8 mouse cellular contexts compared by ENCODE assay signal in genomic region chr15:102239260-102239590, GRCm38 (mm10). TPM values are rescaled to one million over a fixed set of nuclear protein-coding genes. Genes with fewer than 3 reads are reported as not detected.
DNase-seq lines count a peak whose midpoint lies in the region; ATAC-seq and TF ChIP-seq lines count a peak whose summit lies in the region.

No protein-coding gene starts in this region.

- ATAC-seq in monocyte, adult 5-6 weeks (replicated peaks; ENCODE audit: insufficient number of reproducible peaks, low FRiP score, low TSS enrichment, poor library complexity, severe bottlenecking): 0 out of 2 replicates have a peak, but pooled peaks have one; percentile 56

- no peak for TF ChIP-seq POLR2A in kidney, adult 2 months (IDR thresholded peaks at IDR 0.05; ENCODE audit: low read depth, low read length)
- no peak for TF ChIP-seq POLR2A in liver, adult 2 months (IDR thresholded peaks at IDR 0.05; ENCODE audit: extremely low read depth, insufficient read depth, low read length)

- no peaks in the 10 kb centered on the region for H3K79me2 ChIP-seq in liver, adult 2 months (ENCODE audit: control insufficient read depth, insufficient read depth, low read length)

- peaks cover 7% of the 10 kb centered on the region; the same call in 1 of the 2 replicates for H3K4me1 ChIP-seq in kidney, adult 2 months (ENCODE audit: control insufficient read depth, insufficient read depth, low read length)
- H3K4me1 ChIP-seq in liver, adult 2 months (ENCODE audit: control insufficient read depth, insufficient read depth, low read length): peaks cover 4% of the 10 kb centered on the region; the same call in 1 of the 2 replicates

- WGBS in kidney, adult 2 months: 17% methylated on average over 9 of the region's 9 CpGs
- WGBS in liver, adult 2 months: 17% methylated on average over 9 of the region's 9 CpGs

- no peak overlapping the region for H3K9ac ChIP-seq in liver, adult 2 months (ENCODE audit: low read depth, low read length)

- no peak overlapping the region for H3K27ac ChIP-seq in kidney, adult 2 months (ENCODE audit: insufficient read depth, low read depth, low read length)
- H3K27ac ChIP-seq in liver, adult 2 months (replicated peaks; ENCODE audit: insufficient read depth, low read depth, low read length): no peak overlapping the region

- no peaks in the 10 kb centered on the region for H3K36me3 ChIP-seq in kidney, adult 2 months (ENCODE audit: control insufficient read depth, insufficient read depth, low read length)
- H3K36me3 ChIP-seq in liver, adult 2 months (ENCODE audit: control insufficient read depth, insufficient read depth, low read length): no peaks in the 10 kb centered on the region; the same call in 1 of the 2 replicates

- H3K27me3 ChIP-seq in kidney, adult 2 months (replicated peaks; ENCODE audit: control insufficient read depth, insufficient read depth, low read length): no peaks in the 10 kb centered on the region
- no peaks in the 10 kb centered on the region for H3K27me3 ChIP-seq in liver, adult 2 months (ENCODE audit: control insufficient read depth, insufficient read depth, low read length)

- DNase-seq in 3T3-L1 (ENCODE audit: low read depth, low spot score): peak; percentile 82
- peak; percentile 89 for DNase-seq in R1 (ENCODE audit: low read depth, low spot score)
- DNase-seq in cerebellum, postnatal 36 days: peak; percentile 75 to 80
- peak; percentile 90 for DNase-seq in gastrocnemius, postnatal 10 days
- DNase-seq in kidney, adult 2 months: peak; percentile 85
- no peak for DNase-seq in liver, adult 2 months (ENCODE audit: extremely low read depth, low read depth, low spot score)
- DNase-seq in spleen, postnatal 4 days (ENCODE audit: low spot score in 2 of 2): peak; percentile 77 to 93

- no peak overlapping the region for H3K4me3 ChIP-seq in kidney, adult 2 months (ENCODE audit: insufficient read depth, low read depth, low read length)
- no peak overlapping the region for H3K4me3 ChIP-seq in liver, adult 2 months (ENCODE audit: insufficient read depth, low read depth, low read length)

- TF ChIP-seq CTCF in kidney, adult 2 months (conservative IDR thresholded peaks at IDR 0.05; ENCODE audit: insufficient read depth, insufficient read length, low read depth, low read length): peak; percentile 82
- peak; percentile 94 for TF ChIP-seq CTCF in liver, adult 2 months (IDR thresholded peaks at IDR 0.05; ENCODE audit: low read depth, low read length)

RNA-seq across cellular contexts. Expression of gene Itgb7, which starts 7.5 kb away (rescaled TPM):
- 1 to 10 TPM in 1 of 2 experiments, under 1 TPM in 1; 0.59 to 1.3 TPM for total RNA-seq in gastrocnemius, postnatal 10 days (2021)
- 2.7 and 11.1 TPM in 2 replicates for polyA plus RNA-seq in kidney, adult 2 months (2012; rRNA removed)
- 1.3 and 2.2 TPM in 2 replicates for total RNA-seq in liver, adult 2 months (2014; rRNA removed)
- 1.7 and 1.8 TPM in 2 replicates for polyA plus RNA-seq in liver, adult 2 months (2012; rRNA removed)
- 533 to 618 TPM (median 601 TPM) in 3 replicates for total RNA-seq in monocyte, adult 5-6 weeks (2017)

RNA-seq across cellular contexts. Expression of gene Rarg, which starts 18.1 kb away (rescaled TPM):
- 10 to 100 TPM; 12.4 to 22.2 TPM for total RNA-seq in gastrocnemius, postnatal 10 days (2021)
- 21.2 and 25.6 TPM in 2 replicates for polyA plus RNA-seq in kidney, adult 2 months (2012; rRNA removed)
- total RNA-seq in liver, adult 2 months (2014; rRNA removed): 1.5 and 2.0 TPM in 2 replicates
- 5.3 and 6.0 TPM in 2 replicates for polyA plus RNA-seq in liver, adult 2 months (2012; rRNA removed)
- 18.8 to 30.0 TPM (median 26.6 TPM) in 3 replicates for total RNA-seq in monocyte, adult 5-6 weeks (2017)

RNA-seq across cellular contexts. Expression of gene Gm9918, which starts 31.1 kb away (rescaled TPM):
- total RNA-seq in gastrocnemius, postnatal 10 days (2021): not detected
- 0.41 TPM in 2 replicates for polyA plus RNA-seq in kidney, adult 2 months (2012; rRNA removed)
- not detected in 2 replicates for total RNA-seq in liver, adult 2 months (2014; rRNA removed)
- polyA plus RNA-seq in liver, adult 2 months (2012; rRNA removed): 0.05 TPM in 1 of 2 replicates, not detected in the other
- not detected in 3 replicates for total RNA-seq in monocyte, adult 5-6 weeks (2017)

RNA-seq across cellular contexts. Expression of gene Csad, which starts 34.7 kb away (rescaled TPM):
- 10 to 100 TPM; 23.9 to 25.5 TPM for total RNA-seq in gastrocnemius, postnatal 10 days (2021)
- 216 and 255 TPM in 2 replicates for polyA plus RNA-seq in kidney, adult 2 months (2012; rRNA removed)
- total RNA-seq in liver, adult 2 months (2014; rRNA removed): 47.6 and 449 TPM in 2 replicates
- polyA plus RNA-seq in liver, adult 2 months (2012; rRNA removed): 107 and 123 TPM in 2 replicates
- total RNA-seq in monocyte, adult 5-6 weeks (2017): 4.1 to 11.2 TPM (median 8.1 TPM) in 3 replicates

RNA-seq across cellular contexts. Expression of gene Zfp740, which starts 36.2 kb away (rescaled TPM):
- total RNA-seq in gastrocnemius, postnatal 10 days (2021): 10 to 100 TPM; 42.8 to 52.6 TPM
- polyA plus RNA-seq in kidney, adult 2 months (2012; rRNA removed): 29.1 and 30.3 TPM in 2 replicates
- 15.6 and 21.0 TPM in 2 replicates for total RNA-seq in liver, adult 2 months (2014; rRNA removed)
- polyA plus RNA-seq in liver, adult 2 months (2012; rRNA removed): 8.1 and 9.4 TPM in 2 replicates
- 58.9 to 62.9 TPM (median 60.3 TPM) in 3 replicates for total RNA-seq in monocyte, adult 5-6 weeks (2017)

Comparison
In these comparisons a context has a peak if more than half of its experiments do, and no peak if none do; other contexts are left out.
1. RNA of gene Itgb7, which starts 7.5 kb away (total RNA-seq): 533 to 618 TPM in monocyte, adult 5-6 weeks; 1.3 to 2.2 TPM in liver, adult 2 months and 0.59 to 1.3 TPM in gastrocnemius, postnatal 10 days; every median in the first group is over 100 times any median in the second.